Mouse (Mus musculus): Measurements from ENCODE around the gene Pkp4.

DNA sequence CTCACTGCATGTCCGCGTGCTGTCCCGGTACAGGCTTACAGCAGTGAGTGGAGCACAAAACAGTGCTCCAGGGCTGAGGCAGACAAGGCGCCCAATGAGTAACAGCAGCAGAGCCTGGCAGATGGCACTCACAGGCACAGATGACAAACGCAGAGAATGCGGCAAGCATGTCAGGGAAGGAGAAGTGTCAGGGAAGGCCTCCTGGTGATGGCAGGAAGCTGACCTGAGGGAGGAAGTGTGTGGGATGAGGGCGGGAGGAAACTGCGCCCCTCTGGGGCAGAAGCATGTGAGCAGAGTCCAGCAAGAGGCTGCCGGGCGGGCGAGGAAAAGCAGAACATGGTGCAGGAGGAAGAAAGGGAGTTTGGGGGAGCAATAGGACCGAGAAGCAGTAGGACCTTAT, 185.8 kb downstream of the Pkp4 start:
- no peak for TF ChIP-seq EP300 (IDR thresholded peaks at IDR 0.05; ENCODE audit: low read depth)
- TF ChIP-seq CTCF (IDR thresholded peaks at IDR 0.05; ENCODE audit: low read depth), result no peak
